ENCODE assay signal across 8 mouse cellular contexts in genomic region chr4:86957576-86958411, GRCm38 (mm10).
DNase-seq lines count a peak whose midpoint lies in the region; ATAC-seq lines count a peak whose summit lies in the region.

No protein-coding gene starts in this region.

- no peaks in the 10 kb centered on the region for H3K36me3 ChIP-seq in kidney, embryonic 15.5 days
- H3K36me3 ChIP-seq in forebrain, embryonic 15.5 days = no peaks in the 10 kb centered on the region
- no peaks in the 10 kb centered on the region for H3K36me3 ChIP-seq in hindbrain, embryonic 11.5 days (ENCODE audit: control insufficient read depth, insufficient read depth, low read length)
- H3K36me3 ChIP-seq in midbrain, embryonic 10.5 days = no peaks in the 10 kb centered on the region
- no peaks in the 10 kb centered on the region for H3K36me3 ChIP-seq in stomach, embryonic 15.5 days

- no peak overlapping the region for H3K9ac ChIP-seq in kidney, embryonic 15.5 days
- H3K9ac ChIP-seq in forebrain, embryonic 15.5 days (replicated peaks) = no peak overlapping the region
- no peak overlapping the region for H3K9ac ChIP-seq in hindbrain, embryonic 11.5 days (ENCODE audit: low read depth, low read length)
- H3K9ac ChIP-seq in stomach, embryonic 15.5 days = no peak overlapping the region

- no peak overlapping the region for H3K4me2 ChIP-seq in kidney, embryonic 15.5 days
- peak overlapping the region; percentile 26; the same call in 1 of the 2 replicates for H3K4me2 ChIP-seq in forebrain, embryonic 15.5 days (replicated peaks)
- no peak overlapping the region for H3K4me2 ChIP-seq in hindbrain, embryonic 11.5 days (replicated peaks; ENCODE audit: low read depth, low read length)
- no peak overlapping the region for H3K4me2 ChIP-seq in stomach, embryonic 15.5 days

- no peak overlapping the region for H3K27ac ChIP-seq in kidney, embryonic 15.5 days
- H3K27ac ChIP-seq in forebrain, embryonic 15.5 days (replicated peaks) = no peak overlapping the region
- no peak overlapping the region for H3K27ac ChIP-seq in hindbrain, embryonic 11.5 days (ENCODE audit: low read depth, low read length)
- H3K27ac ChIP-seq in midbrain, embryonic 10.5 days (replicated peaks) = no peak overlapping the region
- H3K27ac ChIP-seq in stomach, embryonic 15.5 days = no peak overlapping the region

- no peak overlapping the region for H3K4me3 ChIP-seq in kidney, embryonic 15.5 days (replicated peaks)
- no peak overlapping the region for H3K4me3 ChIP-seq in forebrain, embryonic 15.5 days
- no peak overlapping the region for H3K4me3 ChIP-seq in hindbrain, embryonic 11.5 days (ENCODE audit: low read depth, low read length)
- no peak overlapping the region for H3K4me3 ChIP-seq in midbrain, embryonic 10.5 days
- H3K4me3 ChIP-seq in stomach, embryonic 15.5 days (replicated peaks) = no peak overlapping the region

- ATAC-seq in kidney, embryonic 15.5 days (replicated peaks; ENCODE audit: low FRiP score) = no peak; the same call in 1 of the 2 replicates
- peak; percentile 84 for ATAC-seq in forebrain, embryonic 15.5 days (replicated peaks)
- ATAC-seq in hindbrain, embryonic 11.5 days (ENCODE audit: low FRiP score) = peak; percentile 76
- 0 out of 2 replicates have a peak, but pooled peaks have one; percentile 43 for ATAC-seq in stomach, embryonic 15.5 days (ENCODE audit: insufficient read depth, low FRiP score, low read depth)

- no peaks in the 10 kb centered on the region for H3K4me1 ChIP-seq in kidney, embryonic 15.5 days
- H3K4me1 ChIP-seq in forebrain, embryonic 15.5 days = peaks cover 4% of the 10 kb centered on the region; the same call in 1 of the 2 replicates
- no peaks in the 10 kb centered on the region for H3K4me1 ChIP-seq in hindbrain, embryonic 11.5 days (replicated peaks; ENCODE audit: control insufficient read depth, insufficient read depth, low read length)
- H3K4me1 ChIP-seq in midbrain, embryonic 10.5 days = peaks cover 10% of the 10 kb centered on the region
- H3K4me1 ChIP-seq in stomach, embryonic 15.5 days = 0 out of 2 replicates have a peak, but pooled peaks cover 3% of the 10 kb centered on the region

- WGBS in kidney, embryonic 15.5 days = 43% methylated on average over 14 of the region's 14 CpGs
- WGBS in forebrain, embryonic 15.5 days = 45% methylated on average over 14 of the region's 14 CpGs
- 41% methylated on average over 14 of the region's 14 CpGs for WGBS in hindbrain, embryonic 11.5 days
- 44% methylated on average over 14 of the region's 14 CpGs for WGBS in midbrain, embryonic 10.5 days
- 43% methylated on average over 14 of the region's 14 CpGs for WGBS in stomach, embryonic 15.5 days

- DNase-seq in kidney, adult 11 months = peak; percentile 22
- DNase-seq in cerebellum, adult 11-12 months = peak; percentile 32
- DNase-seq in hindbrain, embryonic 11.5 days (ENCODE audit: low spot score) = peak; percentile 82
- DNase-seq in left cerebral cortex, adult 11 months (ENCODE audit: low spot score) = peak; percentile 71
- peak; percentile 65 for DNase-seq in midbrain, embryonic 10.5 days (ENCODE audit: low spot score)

- H3K9me3 ChIP-seq in kidney, embryonic 15.5 days (replicated peaks) = no peaks in the 10 kb centered on the region
- H3K9me3 ChIP-seq in forebrain, embryonic 15.5 days = no peaks in the 10 kb centered on the region
- no peaks in the 10 kb centered on the region for H3K9me3 ChIP-seq in hindbrain, embryonic 11.5 days (ENCODE audit: control insufficient read depth, low read length)
- no peaks in the 10 kb centered on the region for H3K9me3 ChIP-seq in midbrain, embryonic 10.5 days (replicated peaks)
- no peaks in the 10 kb centered on the region for H3K9me3 ChIP-seq in stomach, embryonic 15.5 days

- H3K27me3 ChIP-seq in kidney, embryonic 15.5 days = no peaks in the 10 kb centered on the region
- H3K27me3 ChIP-seq in forebrain, embryonic 15.5 days = no peaks in the 10 kb centered on the region
- no peaks in the 10 kb centered on the region for H3K27me3 ChIP-seq in hindbrain, embryonic 11.5 days (ENCODE audit: control insufficient read depth, insufficient read depth, low read length)
- H3K27me3 ChIP-seq in midbrain, embryonic 10.5 days (ENCODE audit: low read depth, poor library complexity, severe bottlenecking) = no peaks in the 10 kb centered on the region
- no peaks in the 10 kb centered on the region for H3K27me3 ChIP-seq in stomach, embryonic 15.5 days (replicated peaks)

Comparison
In these comparisons a context has a peak if more than half of its experiments do, and no peak if none do; other contexts are left out.
1. DNase-seq: peak in every context shown above with its lines; median percentile 82 in hindbrain, embryonic 11.5 days; 71 in left cerebral cortex, adult 11 months; 65 in midbrain, embryonic 10.5 days; 32 in cerebellum, adult 11-12 months; 22 in kidney, adult 11 months.